Mouse (Mus musculus): Measurements from ENCODE around the gene Cln3. TPM values are rescaled to one million over a fixed set of nuclear protein-coding genes. Genes with fewer than 3 reads are reported as not detected.

Cln3 gene
- polyA plus RNA-seq (2016; fragmentation: Nextera tagmentation; extraction: Ambion mirVana): 19.8 and 23.3 TPM in 2 replicates

GRCm38 (mm10) chr7:126585717-126586116, at the start of gene Cln3:
Gene Cln3, minus strand, starts transcription at chr7:126585817.
- Histone ChIP-seq H3K4me1 (peaks cover 30% of the 10 kb centered on the region), H3K27ac (no peak within 1 kb of the TSS), H3K9me3 (no peaks in the 10 kb centered on the region), H3K36me3 (no peaks in the 10 kb centered on the region), H3K4me3 (no peak within 1 kb of the TSS), H3K27me3 (ENCODE audit: insufficient read depth, poor library complexity, severe bottlenecking) (peaks cover 48% of the 10 kb centered on the region)
- WGBS: 62% methylated on average over 6 of the region's 6 CpGs
- DNase-seq (ENCODE audit: low spot score): no peak

- H3K36me3 ChIP-seq: no peaks in the 10 kb centered on the region
- DNase-seq (ENCODE audit: low spot score): no peak
- H3K9me3 ChIP-seq: no peaks in the 10 kb centered on the region
- H3K4me3 ChIP-seq: no peak overlapping the region
- H3K27ac ChIP-seq: no peak overlapping the region
- no peaks in the 10 kb centered on the region for H3K4me1 ChIP-seq
- H3K27me3 ChIP-seq (ENCODE audit: insufficient read depth, poor library complexity, severe bottlenecking): peaks cover 7% of the 10 kb centered on the region; the same call in 1 of the 2 replicates
Measured at GRCm38 (mm10) chr7:126635375-126635774, 49.8 kb upstream of the Cln3 start.

- WGBS: 64% methylated on average over 2 of the region's 2 CpGs
- Histone ChIP-seq H3K4me3 (no peak overlapping the region), H3K36me3 (no peaks in the 10 kb centered on the region), H3K27ac (no peak overlapping the region), H3K9me3 (no peaks in the 10 kb centered on the region), H3K27me3 (ENCODE audit: insufficient read depth, poor library complexity, severe bottlenecking) (peaks cover 7% of the 10 kb centered on the region; the same call in 1 of the 2 replicates), H3K4me1 (0 out of 2 replicates have a peak, but pooled peaks cover 3% of the 10 kb centered on the region)
- no peak for DNase-seq (ENCODE audit: low spot score)
Measured at GRCm38 (mm10) chr7:126632478-126632877, 46.9 kb upstream of the Cln3 start.

- Histone ChIP-seq H3K4me3 (no peak within 1 kb of the TSS), H3K36me3 (no peaks in the 10 kb centered on the region), H3K9me3 (no peaks in the 10 kb centered on the region), H3K27me3 (ENCODE audit: insufficient read depth, poor library complexity, severe bottlenecking) (peaks cover 7% of the 10 kb centered on the region; the same call in 1 of the 2 replicates), H3K27ac (no peak within 1 kb of the TSS), H3K4me1 (0 out of 2 replicates have a peak, but pooled peaks cover 3% of the 10 kb centered on the region)
- WGBS: 83% methylated on average over 4 of the region's 4 CpGs
- DNase-seq (ENCODE audit: low spot score): no peak
Measured at GRCm38 (mm10) chr7:126630824-126631518, 45.4 kb upstream of the Cln3 start, which contains the start of gene Nupr1. Gene Nupr1, minus strand, starts transcription at chr7:126630861.

- no peak overlapping the region for H3K27ac ChIP-seq
- peaks cover 8% of the 10 kb centered on the region; the same call in 1 of the 2 replicates for H3K4me1 ChIP-seq
- no peaks in the 10 kb centered on the region for H3K9me3 ChIP-seq
- no peak overlapping the region for H3K4me3 ChIP-seq
- WGBS: 71% methylated on average over 3 of the region's 3 CpGs
- H3K27me3 ChIP-seq (ENCODE audit: insufficient read depth, poor library complexity, severe bottlenecking): peaks cover 9% of the 10 kb centered on the region; the same call in 1 of the 2 replicates
- DNase-seq (ENCODE audit: low spot score): no peak
- H3K36me3 ChIP-seq: no peaks in the 10 kb centered on the region
Measured at GRCm38 (mm10) chr7:126629915-126630314, 44.3 kb upstream of the Cln3 start.

GRCm38 (mm10) chr7:126628111-126628510, 42.5 kb upstream of the Cln3 start:
- H3K27ac ChIP-seq: peak overlapping the region; percentile 30; the same call in 1 of the 2 replicates

GRCm38 (mm10) chr7:126625807-126626600, 40.4 kb upstream of the Cln3 start:
- DNase-seq (ENCODE audit: low spot score): no peak
- no peak overlapping the region for H3K27ac ChIP-seq
- H3K4me3 ChIP-seq: no peak overlapping the region
- WGBS: 80% methylated on average over 3 of the region's 3 CpGs
- no peaks in the 10 kb centered on the region for H3K36me3 ChIP-seq
- 0 out of 2 replicates have a peak, but pooled peaks cover 7% of the 10 kb centered on the region for H3K27me3 ChIP-seq (ENCODE audit: insufficient read depth, poor library complexity, severe bottlenecking)
- no peaks in the 10 kb centered on the region for H3K9me3 ChIP-seq
- H3K4me1 ChIP-seq: peaks cover 8% of the 10 kb centered on the region; the same call in 1 of the 2 replicates

More at GRCm38 (mm10) chr7:126628111-126628510, 42.5 kb upstream of the Cln3 start:
- 0 out of 2 replicates have a peak, but pooled peaks cover 7% of the 10 kb centered on the region for H3K27me3 ChIP-seq (ENCODE audit: insufficient read depth, poor library complexity, severe bottlenecking)
- H3K4me3 ChIP-seq: no peak overlapping the region
- H3K9me3 ChIP-seq: no peaks in the 10 kb centered on the region
- H3K4me1 ChIP-seq: peaks cover 8% of the 10 kb centered on the region; the same call in 1 of the 2 replicates
- WGBS: 66% methylated on average over 6 of the region's 6 CpGs
- H3K36me3 ChIP-seq: no peaks in the 10 kb centered on the region
- DNase-seq (ENCODE audit: low spot score): no peak

- Histone ChIP-seq H3K27ac (no peak overlapping the region; the same call in 1 of the 2 replicates), H3K36me3 (no peaks in the 10 kb centered on the region), H3K9me3 (no peaks in the 10 kb centered on the region), H3K27me3 (ENCODE audit: insufficient read depth, poor library complexity, severe bottlenecking) (0 out of 2 replicates have a peak, but pooled peaks cover 7% of the 10 kb centered on the region), H3K4me3 (no peak overlapping the region), H3K4me1 (peaks cover 8% of the 10 kb centered on the region; the same call in 1 of the 2 replicates)
- WGBS: 50% methylated on average over 6 of the region's 6 CpGs
- DNase-seq (ENCODE audit: low spot score): no peak
Measured at GRCm38 (mm10) chr7:126625369-126625768, 39.8 kb upstream of the Cln3 start.

- no peak overlapping the region for H3K27ac ChIP-seq
- no peaks in the 10 kb centered on the region for H3K9me3 ChIP-seq
- H3K4me3 ChIP-seq: no peak overlapping the region
- 0 out of 2 replicates have a peak, but pooled peaks cover 7% of the 10 kb centered on the region for H3K27me3 ChIP-seq (ENCODE audit: insufficient read depth, poor library complexity, severe bottlenecking)
- WGBS: 52% methylated on average over 16 of the region's 16 CpGs
- DNase-seq (ENCODE audit: low spot score): no peak
- peaks cover 8% of the 10 kb centered on the region; the same call in 1 of the 2 replicates for H3K4me1 ChIP-seq
- H3K36me3 ChIP-seq: no peaks in the 10 kb centered on the region
Measured at GRCm38 (mm10) chr7:126624774-126625173, 39.2 kb upstream of the Cln3 start.

- Histone ChIP-seq H3K4me1 (peaks cover 8% of the 10 kb centered on the region; the same call in 1 of the 2 replicates), H3K9me3 (no peaks in the 10 kb centered on the region), H3K36me3 (no peaks in the 10 kb centered on the region), H3K4me3 (no peak overlapping the region), H3K27ac (no peak overlapping the region), H3K27me3 (ENCODE audit: insufficient read depth, poor library complexity, severe bottlenecking) (0 out of 2 replicates have a peak, but pooled peaks cover 7% of the 10 kb centered on the region)
- 67% methylated on average over 1 of the region's 1 CpGs for WGBS
- DNase-seq (ENCODE audit: low spot score): no peak
Measured at GRCm38 (mm10) chr7:126623381-126623780, 37.8 kb upstream of the Cln3 start.

GRCm38 (mm10) chr7:126621452-126622359, 36.1 kb upstream of the Cln3 start:
- Histone ChIP-seq H3K36me3 (no peaks in the 10 kb centered on the region), H3K4me3 (no peak overlapping the region), H3K27ac (no peak overlapping the region), H3K27me3 (ENCODE audit: insufficient read depth, poor library complexity, severe bottlenecking) (0 out of 2 replicates have a peak, but pooled peaks cover 7% of the 10 kb centered on the region), H3K9me3 (no peaks in the 10 kb centered on the region), H3K4me1 (peaks cover 5% of the 10 kb centered on the region; the same call in 1 of the 2 replicates)
- no peak for DNase-seq (ENCODE audit: low spot score)
- 74% methylated on average over 9 of the region's 9 CpGs for WGBS
